Mouse (Mus musculus): ENCODE results near the gene Fam189a2. TPM values are rescaled to one million over a fixed set of nuclear protein-coding genes. Genes with fewer than 3 reads are reported as not detected.

Fam189a2 gene
- polyA plus RNA-seq, 2 experiments, result 1.0 to 4.5 TPM

GRCm38 (mm10) chr19:24016706-24017386 lies 14.0 kb downstream of the Fam189a2 start:
- no peaks in the 10 kb centered on the region for H3K4me1 ChIP-seq (ENCODE audit: control insufficient read depth, insufficient read depth, low read length)
- peaks cover 2% of the 10 kb centered on the region; the same call in 1 of the 2 replicates for H3K9me3 ChIP-seq (ENCODE audit: control insufficient read depth, low read length)
- no peak overlapping the region for H3K9ac ChIP-seq (ENCODE audit: low read depth, low read length, severe bottlenecking)
- WGBS, result 71% methylated on average over 3 of the region's 3 CpGs
- H3K27me3 ChIP-seq (ENCODE audit: control insufficient read depth, insufficient read depth, low read length), result no peaks in the 10 kb centered on the region
- H3K27ac ChIP-seq (replicated peaks; ENCODE audit: low read depth, low read length), result no peak overlapping the region
- ATAC-seq (ENCODE audit: low FRiP score, low read depth), result no peak
- no peak overlapping the region for H3K4me2 ChIP-seq (replicated peaks; ENCODE audit: low read depth, low read length, severe bottlenecking)
- no peak for TF ChIP-seq POLR2A (IDR thresholded peaks at IDR 0.05; ENCODE audit: borderline replicate concordance, extremely low read depth, insufficient read depth, insufficient read length)
- no peak overlapping the region for H3K4me3 ChIP-seq (replicated peaks; ENCODE audit: low read length)
- DNase-seq (ENCODE audit: low spot score), result no peak
- H3K36me3 ChIP-seq (ENCODE audit: control insufficient read depth, insufficient read depth, low read length), result no peaks in the 10 kb centered on the region

GRCm38 (mm10) chr19:24013241-24013640 lies 17.6 kb downstream of the Fam189a2 start:
- Histone ChIP-seq H3K9me3 (ENCODE audit: control insufficient read depth, low read length) (peaks cover 7% of the 10 kb centered on the region; the same call in 1 of the 2 replicates), H3K9ac (ENCODE audit: low read depth, low read length, severe bottlenecking) (no peak overlapping the region), H3K27ac (replicated peaks; ENCODE audit: low read depth, low read length) (no peak overlapping the region), H3K27me3 (ENCODE audit: control insufficient read depth, insufficient read depth, low read length) (no peaks in the 10 kb centered on the region), H3K4me1 (ENCODE audit: control insufficient read depth, insufficient read depth, low read length) (no peaks in the 10 kb centered on the region), H3K36me3 (ENCODE audit: control insufficient read depth, insufficient read depth, low read length) (no peaks in the 10 kb centered on the region), H3K4me2 (replicated peaks; ENCODE audit: low read depth, low read length, severe bottlenecking) (no peak overlapping the region), H3K4me3 (replicated peaks; ENCODE audit: low read length) (no peak overlapping the region)
- no peak for TF ChIP-seq POLR2A (IDR thresholded peaks at IDR 0.05; ENCODE audit: borderline replicate concordance, extremely low read depth, insufficient read depth, insufficient read length)
- DNase-seq (ENCODE audit: low spot score) (no peak), ATAC-seq (ENCODE audit: low FRiP score, low read depth) (no peak)
- 75% methylated on average over 3 of the region's 3 CpGs for WGBS

GRCm38 (mm10) chr19:24012479-24012878 lies 18.3 kb downstream of the Fam189a2 start:
- no peak for ATAC-seq (ENCODE audit: low FRiP score, low read depth)
- H3K9me3 ChIP-seq (ENCODE audit: control insufficient read depth, low read length), result peaks cover 7% of the 10 kb centered on the region; the same call in 1 of the 2 replicates
- DNase-seq (ENCODE audit: low spot score), result no peak
- no peak overlapping the region for H3K27ac ChIP-seq (replicated peaks; ENCODE audit: low read depth, low read length)
- 93% methylated on average over 8 of the region's 8 CpGs for WGBS
- no peak overlapping the region for H3K9ac ChIP-seq (ENCODE audit: low read depth, low read length, severe bottlenecking)
- no peak overlapping the region for H3K4me2 ChIP-seq (replicated peaks; ENCODE audit: low read depth, low read length, severe bottlenecking)
- no peaks in the 10 kb centered on the region for H3K36me3 ChIP-seq (ENCODE audit: control insufficient read depth, insufficient read depth, low read length)
- no peaks in the 10 kb centered on the region for H3K27me3 ChIP-seq (ENCODE audit: control insufficient read depth, insufficient read depth, low read length)
- no peak overlapping the region for H3K4me3 ChIP-seq (replicated peaks; ENCODE audit: low read length)
- H3K4me1 ChIP-seq (ENCODE audit: control insufficient read depth, insufficient read depth, low read length), result peaks cover 5% of the 10 kb centered on the region; the same call in 1 of the 2 replicates
- TF ChIP-seq POLR2A (IDR thresholded peaks at IDR 0.05; ENCODE audit: borderline replicate concordance, extremely low read depth, insufficient read depth, insufficient read length), result no peak

GRCm38 (mm10) chr19:24007638-24008360 lies 23.0 kb downstream of the Fam189a2 start:
- Histone ChIP-seq H3K4me3 (replicated peaks; ENCODE audit: low read length) (no peak overlapping the region), H3K9ac (ENCODE audit: low read depth, low read length, severe bottlenecking) (no peak overlapping the region), H3K4me2 (replicated peaks; ENCODE audit: low read depth, low read length, severe bottlenecking) (no peak overlapping the region), H3K36me3 (ENCODE audit: control insufficient read depth, insufficient read depth, low read length) (no peaks in the 10 kb centered on the region), H3K9me3 (ENCODE audit: control insufficient read depth, low read length) (peaks cover 7% of the 10 kb centered on the region; the same call in 1 of the 2 replicates), H3K4me1 (ENCODE audit: control insufficient read depth, insufficient read depth, low read length) (peaks cover 7% of the 10 kb centered on the region; the same call in 1 of the 2 replicates), H3K27ac (replicated peaks; ENCODE audit: low read depth, low read length) (no peak overlapping the region), H3K27me3 (ENCODE audit: control insufficient read depth, insufficient read depth, low read length) (no peaks in the 10 kb centered on the region)
- no peak for TF ChIP-seq POLR2A (IDR thresholded peaks at IDR 0.05; ENCODE audit: borderline replicate concordance, extremely low read depth, insufficient read depth, insufficient read length)
- DNase-seq (ENCODE audit: low spot score), result no peak
- ATAC-seq (ENCODE audit: low FRiP score, low read depth), result no peak
- 63% methylated on average over 4 of the region's 4 CpGs for WGBS

DNA sequence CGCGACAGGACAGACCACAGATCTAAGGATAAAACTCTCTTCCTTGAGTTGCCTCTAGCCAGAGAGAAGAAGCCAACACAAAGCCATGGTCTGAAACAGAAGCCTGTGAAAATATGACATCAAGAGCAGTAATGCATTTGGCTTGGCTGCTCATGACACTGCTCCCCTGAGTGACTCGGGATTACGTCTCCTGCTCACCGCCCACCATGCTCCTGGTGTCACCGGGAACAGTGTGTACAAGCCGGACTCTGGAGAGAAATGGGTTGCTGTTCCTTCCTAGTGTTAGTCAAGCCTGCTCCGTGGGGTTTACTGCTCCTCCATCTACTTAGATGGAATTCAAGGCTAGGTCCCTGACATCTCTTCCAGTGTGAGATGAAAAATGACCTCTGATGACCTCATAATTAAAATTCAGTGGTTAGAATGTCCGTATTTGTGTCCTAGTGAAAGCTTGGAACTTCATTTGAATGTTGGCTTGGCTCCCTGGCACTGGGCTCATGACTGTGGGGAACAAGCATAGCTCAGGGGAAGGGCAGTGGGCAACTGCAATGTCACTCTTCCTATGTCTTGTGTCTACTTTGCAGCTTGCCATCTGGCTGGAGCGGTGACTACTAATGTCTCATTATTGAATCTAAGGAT lies 23.7 kb downstream of the Fam189a2 start:
- Histone ChIP-seq H3K9ac (ENCODE audit: low read depth, low read length, severe bottlenecking) (no peak overlapping the region), H3K36me3 (ENCODE audit: control insufficient read depth, insufficient read depth, low read length) (no peaks in the 10 kb centered on the region), H3K9me3 (ENCODE audit: control insufficient read depth, low read length) (peaks cover 7% of the 10 kb centered on the region; the same call in 1 of the 2 replicates), H3K4me1 (ENCODE audit: control insufficient read depth, insufficient read depth, low read length) (peaks cover 7% of the 10 kb centered on the region; the same call in 1 of the 2 replicates), H3K4me3 (replicated peaks; ENCODE audit: low read length) (no peak overlapping the region), H3K4me2 (replicated peaks; ENCODE audit: low read depth, low read length, severe bottlenecking) (no peak overlapping the region), H3K27ac (replicated peaks; ENCODE audit: low read depth, low read length) (no peak overlapping the region), H3K27me3 (ENCODE audit: control insufficient read depth, insufficient read depth, low read length) (no peaks in the 10 kb centered on the region)
- TF ChIP-seq POLR2A (IDR thresholded peaks at IDR 0.05; ENCODE audit: borderline replicate concordance, extremely low read depth, insufficient read depth, insufficient read length), result no peak
- DNase-seq (ENCODE audit: low spot score), result no peak
- no peak for ATAC-seq (ENCODE audit: low FRiP score, low read depth)
- 90% methylated on average over 10 of the region's 10 CpGs for WGBS

Measured in limb, embryonic 14.5 days (tissue).